Mouse (Mus musculus) cerebellum, adult 2 months (tissue): ENCODE results near the gene B4galt3.

ENCODE experiments used
- CTCF ChIP-seq: fragments of 200-500 bp; IDR thresholded peaks from 2 replicates; pipeline ENCODE4 v1.5.1; 2011; ENCODE audit warnings: low read depth, mild to moderate bottlenecking, control low read depth, low read length, moderate library complexity, borderline replicate concordance; ENCODE audit not compliant: insufficient read depth
- POLR2A ChIP-seq: fragments of 200-500 bp; IDR thresholded peaks from 2 replicates; pipeline ENCODE4 v1.6.1; 2011; ENCODE audit warnings: low read length, control low read depth, borderline replicate concordance; ENCODE audit not compliant: insufficient read depth

- no peak for TF ChIP-seq POLR2A
- no peak for TF ChIP-seq CTCF
Observed at GRCm38 (mm10) chr1:171224857-171225256, 45.3 kb upstream of the B4galt3 start, which contains the start of gene Apoa2.
